Mouse (Mus musculus): ENCODE results near the gene Olfr1228. TPM values are rescaled to one million over a fixed set of nuclear protein-coding genes. Genes with fewer than 3 reads are reported as not detected.

The Olfr1228 gene
- total RNA-seq (2023), result not detected

DNA sequence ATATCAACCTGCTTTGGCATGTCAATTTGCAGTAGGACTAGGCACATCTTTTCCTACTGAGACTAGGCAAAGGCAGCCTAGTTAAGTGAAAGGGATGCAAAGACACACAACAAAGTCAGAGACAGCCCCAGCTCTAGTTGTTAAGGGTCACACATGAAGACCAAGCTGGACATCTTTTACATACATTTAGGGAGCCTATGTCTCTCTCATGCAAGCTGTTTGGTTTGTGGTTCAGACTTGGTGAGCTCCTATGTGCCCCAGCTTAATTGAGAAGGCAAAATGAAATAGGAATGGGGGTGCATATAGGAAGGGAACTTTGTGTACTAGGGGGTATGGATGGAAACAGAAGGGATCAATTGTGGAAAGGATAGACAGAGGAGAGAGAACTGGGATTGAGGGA lies at the start of gene Olfr1228:
Gene Olfr1228 (minus strand): TSS at position 101 of the 400 bp plus-strand sequence.

DNA sequence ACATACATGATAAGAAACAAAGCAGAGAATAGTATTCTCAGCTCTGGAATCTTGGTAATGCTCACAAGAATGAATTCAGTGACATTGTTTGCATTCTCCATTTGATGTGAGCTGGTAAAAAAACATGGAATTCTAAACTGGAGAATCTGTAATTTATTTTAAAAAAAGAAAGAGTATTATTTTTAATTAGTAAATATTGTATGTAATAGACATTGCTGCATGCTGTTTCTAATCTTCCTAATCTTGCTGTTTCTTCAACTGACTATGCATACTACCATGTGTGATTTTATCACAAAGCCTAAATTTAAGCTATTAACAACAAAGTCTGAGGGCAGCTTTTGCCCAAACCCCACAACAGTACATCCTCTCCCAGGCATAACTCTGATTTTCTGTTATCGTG lies 43.3 kb upstream of the Olfr1228 start, which contains the start of gene Olfr1230:
Gene Olfr1230 (minus strand): TSS at position 101 of the 400 bp plus-strand sequence.

DNA sequence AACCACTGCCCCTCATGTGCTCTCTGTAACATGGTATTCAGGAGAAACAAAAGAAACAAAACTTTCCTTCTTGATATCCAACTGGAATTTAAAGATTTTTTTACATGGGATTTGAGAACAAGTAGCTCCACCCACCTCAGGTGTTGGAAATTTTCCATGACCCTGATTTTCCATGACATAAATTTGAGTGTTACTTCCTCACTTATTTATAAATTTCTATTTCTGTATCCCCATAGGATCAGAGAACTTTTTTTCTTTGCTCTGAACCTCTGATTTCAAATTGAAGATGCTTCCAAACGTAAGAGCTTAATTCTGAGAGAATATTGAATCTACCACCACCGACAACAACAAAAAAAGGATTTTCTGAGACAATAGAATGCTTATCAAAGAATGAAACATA lies 34.1 kb upstream of the Olfr1228 start, which contains the start of gene Olfr1229:
Gene Olfr1229 (minus strand): TSS at position 101 of the 400 bp plus-strand sequence.

DNA sequence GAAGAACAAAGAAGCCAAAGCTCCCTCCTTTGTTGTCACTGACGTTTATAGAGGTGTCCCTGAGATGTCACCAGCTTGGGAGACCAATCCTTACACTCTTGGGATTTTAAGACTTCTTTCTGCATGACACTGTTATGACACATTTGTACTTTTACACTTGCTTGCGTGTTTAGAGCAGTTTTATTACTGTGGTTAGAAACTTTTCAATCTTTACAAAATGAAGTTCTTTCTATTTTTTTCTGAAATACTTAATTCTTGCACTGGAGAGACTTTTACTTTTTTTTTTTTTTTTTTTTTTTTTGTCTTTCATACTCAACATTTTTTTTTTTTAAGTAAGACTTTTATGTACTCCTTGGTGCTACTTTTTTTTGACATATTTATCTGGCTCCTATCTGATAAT lies 53.9 kb downstream of the Olfr1228 start, which contains the start of gene Olfr1226:
Gene Olfr1226 (minus strand): TSS at position 101 of the 400 bp plus-strand sequence.

Other genes starting within 250 kb of the Olfr1228 start
- gene Olfr1215, start 247.1 kb downstream of the Olfr1228 start, total RNA-seq (2023), result not detected
- gene Olfr1216, start 235.7 kb downstream of the Olfr1228 start, total RNA-seq (2023), result not detected
- not detected for gene Olfr1217, start 222.0 kb downstream of the Olfr1228 start, total RNA-seq (2023)
- gene Olfr1218, start 192.9 kb downstream of the Olfr1228 start, total RNA-seq (2023), result not detected
- not detected for gene Olfr1219, start 170.5 kb downstream of the Olfr1228 start, total RNA-seq (2023)
- not detected for gene Olfr1220, start 147.2 kb downstream of the Olfr1228 start, total RNA-seq (2023)
- gene Olfr1221, start 136.8 kb downstream of the Olfr1228 start, total RNA-seq (2023), result not detected
- gene Olfr1222, start 121.0 kb downstream of the Olfr1228 start, total RNA-seq (2023), result not detected
- gene Olfr1223, start 102.5 kb downstream of the Olfr1228 start, total RNA-seq (2023), result not detected
- not detected for gene Olfr1224-ps1, start 90.0 kb downstream of the Olfr1228 start, total RNA-seq (2023)
- not detected for gene Olfr1225, start 79.4 kb downstream of the Olfr1228 start, total RNA-seq (2023)
- not detected for gene Olfr1226, start 54.0 kb downstream of the Olfr1228 start, total RNA-seq (2023)
- gene Olfr1229, start 34.0 kb upstream of the Olfr1228 start, total RNA-seq (2023), result not detected
- not detected for gene Olfr1230, start 43.2 kb upstream of the Olfr1228 start, total RNA-seq (2023)
- not detected for gene Olfr1231, start 53.0 kb upstream of the Olfr1228 start, total RNA-seq (2023)
- gene Olfr1232, start 75.6 kb upstream of the Olfr1228 start, total RNA-seq (2023), result not detected
- gene Olfr1233, start 88.3 kb upstream of the Olfr1228 start, total RNA-seq (2023), result not detected
- not detected for gene Olfr1234, start 110.8 kb upstream of the Olfr1228 start, total RNA-seq (2023)
- not detected for gene Olfr1238, start 155.6 kb upstream of the Olfr1228 start, total RNA-seq (2023)
- gene Olfr1239, start 166.3 kb upstream of the Olfr1228 start, total RNA-seq (2023), result not detected
- gene Olfr1240, start 188.9 kb upstream of the Olfr1228 start, total RNA-seq (2023), result not detected
- gene Olfr1241, start 233.1 kb upstream of the Olfr1228 start, total RNA-seq (2023), result not detected
- gene Olfr1242, start 244.3 kb upstream of the Olfr1228 start, total RNA-seq (2023), result not detected

All from monocyte, adult 59 days (primary cell).